Mouse (Mus musculus) Patski (cell line): Measurements from ENCODE around the gene Comt. TPM values are rescaled to one million over a fixed set of nuclear protein-coding genes. Genes with fewer than 3 reads are reported as not detected.

Source experiments
- ATAC-seq: fragments of 100-300 bp; one replicate; pipeline ENCODE4 v1.8.0; 2021
- CTCF ChIA-PET: fragments of 350-600 bp; sonication (Branson Sonifier 250); formaldehyde crosslinking; loops from one replicate; lab custom pipeline; 2022; ENCODE audit warnings: inconsistent platforms; lab: Charles Lee
- POLR2A ChIA-PET: fragments of 350-600 bp; sonication (Branson Sonifier 250); formaldehyde crosslinking; loops from one replicate; lab custom pipeline; 2022; ENCODE audit warnings: antibody characterized with exemption, inconsistent platforms; lab: Charles Lee
- DNase-seq: peaks from one replicate; pipeline ENCODE4 v3.0.0-alpha.2; 2011; ENCODE audit warnings: low read depth, low spot score
- H3K27me3 ChIP-seq: fragments of 371-371 bp; one replicate; pipeline ENCODE4 v1.5.1; 2021
- CTCF ChIP-seq: fragments of 100-300 bp; IDR thresholded peaks from one replicate; pipeline ENCODE4 v1.5.1; 2021
- in situ Hi-C: fragments of 300-500 bp; cut with MboI; formaldehyde crosslinking; loops from 3 replicates; pipeline ENCODE4 v1.11.1; 2018; ENCODE audit warnings: low pct_unique_long_range_greater_than_20kb, mixed read lengths
- polyA plus RNA-seq: library from polyadenylated mRNA; unstranded; gene quantifications from one replicate; pipeline ENCODE4 v1.2.3, GENCODE M21; 2021

Comt gene
- polyA plus RNA-seq, 1 experiment from 2014 or later, result 229 TPM

DNA sequence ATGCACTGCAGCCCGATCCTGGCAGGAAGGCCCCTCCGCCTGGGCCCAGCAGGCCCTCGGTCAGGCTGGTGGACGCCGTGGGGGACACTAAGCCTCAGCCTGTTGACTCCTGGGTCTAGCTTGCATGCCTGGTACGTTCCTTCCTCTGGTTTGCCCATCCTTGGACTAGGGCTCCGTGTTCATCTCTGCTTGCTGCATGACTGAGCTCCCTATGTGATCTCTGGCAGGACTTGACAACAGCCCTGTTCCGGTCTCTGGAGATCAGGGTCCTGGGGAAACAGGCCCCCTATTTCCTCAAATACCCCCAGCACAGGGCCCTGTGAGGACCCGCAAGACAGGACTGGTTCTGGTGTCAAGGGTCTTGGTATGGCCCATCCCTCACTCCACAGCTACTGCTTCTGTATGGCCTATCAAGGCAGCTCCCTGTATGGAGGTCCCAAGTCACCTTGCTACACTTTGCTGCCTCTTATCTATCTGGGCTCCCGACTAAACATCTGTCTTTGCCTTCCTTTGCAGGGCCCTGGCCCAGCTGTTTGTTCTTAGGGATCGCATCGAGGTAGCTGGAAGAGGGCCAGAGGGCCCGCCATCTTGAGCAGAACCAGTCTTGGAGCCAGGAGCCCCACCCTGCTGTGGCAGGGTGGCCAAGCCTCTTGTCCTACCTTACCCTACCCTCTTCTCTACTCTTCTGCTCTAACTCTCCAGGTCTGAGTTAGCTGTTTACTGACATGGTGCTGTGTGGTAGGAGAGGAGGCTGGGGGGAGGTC, 21.4 kb downstream of the Comt start:
- CTCF ChIA-PET, result interaction anchor here (1.2 to 3.3 kb wide), 5 partner anchors 45 to 59 kb away, joined by 3 to 19 read pairs (median 5); partner anchors contain the start of genes Arvcf and Tango2
- in situ Hi-C loops, result no loop called here
- DNase-seq, result no peak
- no peaks in the 10 kb centered on the region for H3K27me3 ChIP-seq
- TF ChIP-seq CTCF, result no peak
- POLR2A ChIA-PET, result interaction anchor here (0.8 to 1.3 kb wide), 4 partner anchors 14 to 62 kb away, joined by 3 to 4 read pairs (median 4); partner anchors contain the start of gene Txnrd2
- no peak for ATAC-seq

DNA sequence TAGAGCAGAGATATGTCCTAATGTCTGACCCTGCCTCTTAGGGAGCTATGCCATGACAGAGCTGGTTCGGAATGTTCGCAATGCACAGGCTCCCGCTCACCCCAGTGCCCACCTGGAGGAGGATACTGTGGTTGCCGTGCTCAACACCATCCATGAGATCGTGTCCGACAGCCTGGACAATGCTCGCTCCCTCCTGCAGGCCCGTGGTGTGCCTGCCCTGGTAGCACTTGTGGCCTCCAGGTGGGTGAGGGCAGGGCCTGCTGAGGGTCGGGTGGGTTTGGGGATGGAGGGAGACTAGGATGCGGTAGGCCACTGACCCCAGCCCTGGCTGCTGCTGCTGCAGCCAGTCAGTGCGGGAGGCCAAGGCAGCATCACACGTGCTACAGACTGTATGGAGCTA, 23.4 kb downstream of the Comt start:
- POLR2A ChIA-PET, result no interaction called here
- H3K27me3 ChIP-seq, result no peaks in the 10 kb centered on the region
- TF ChIP-seq CTCF, result no peak
- no peak for DNase-seq
- no peak for ATAC-seq
- CTCF ChIA-PET, result no interaction called here
- in situ Hi-C loops, result no loop called here

DNA sequence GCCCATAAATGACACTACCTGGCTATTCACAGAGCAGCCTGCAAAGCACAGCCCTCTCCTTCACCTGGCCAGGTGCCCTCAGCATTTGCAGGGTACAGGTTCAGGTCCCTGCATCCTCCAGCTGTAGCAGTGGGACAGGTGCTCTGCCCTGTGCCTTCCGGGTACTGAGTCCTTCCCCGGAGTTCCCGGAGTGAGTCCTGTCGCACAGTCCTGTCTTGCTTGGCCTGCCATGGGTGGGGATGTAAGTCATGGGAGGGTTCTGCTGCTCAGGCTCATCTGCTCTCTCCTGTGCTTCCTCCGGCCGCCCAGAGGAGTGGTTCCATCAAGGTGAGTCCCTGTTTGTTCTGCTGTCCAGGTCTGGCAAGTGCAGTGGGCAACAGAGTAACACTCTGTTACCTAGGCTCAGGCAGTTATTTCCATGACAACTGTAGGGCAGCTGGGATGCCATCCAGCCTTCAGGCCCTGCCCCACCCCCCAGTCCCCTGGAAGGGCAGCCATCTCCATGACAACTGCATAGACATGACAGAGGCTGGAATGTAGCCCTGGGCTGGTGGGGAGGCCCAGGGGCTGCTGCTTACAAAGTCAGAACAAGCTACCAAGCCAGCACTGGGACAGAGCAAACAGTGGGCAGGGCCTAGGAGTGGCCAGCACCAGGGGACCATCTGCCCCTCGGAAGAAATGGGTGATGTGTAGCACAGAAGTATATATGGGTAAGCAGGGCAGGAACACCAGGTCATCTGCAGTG, 26.0 kb downstream of the Comt start:
- CTCF ChIA-PET, result interaction anchor here (1.5 kb wide), 1 partner anchor 11 kb away, joined by 3 read pairs; no protein-coding TSS in a partner anchor
- H3K27me3 ChIP-seq, result no peaks in the 10 kb centered on the region
- in situ Hi-C loops, result no loop called here

DNA sequence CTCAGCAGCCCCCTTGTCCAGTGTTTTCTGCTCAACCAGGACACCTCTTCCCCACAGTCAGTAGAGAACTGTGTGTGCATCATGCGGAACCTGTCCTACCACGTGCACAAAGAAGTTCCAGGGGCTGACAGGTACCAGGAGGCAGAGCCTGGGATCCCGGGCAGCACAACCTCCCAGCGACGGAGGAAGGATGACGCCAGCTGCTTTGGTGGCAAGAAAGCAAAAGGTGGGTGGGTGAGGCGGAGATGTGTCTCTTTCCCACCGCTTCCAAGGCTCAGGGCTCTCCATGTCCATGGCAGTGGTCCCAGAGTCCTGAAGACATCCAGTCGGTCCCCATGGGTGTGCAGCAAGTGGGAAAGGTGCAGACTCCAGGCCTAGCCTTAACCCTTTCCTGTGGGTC, 26.6 kb downstream of the Comt start:
- CTCF ChIA-PET, result interaction anchor here (1.5 kb wide), 1 partner anchor 11 kb away, joined by 3 read pairs; no protein-coding TSS in a partner anchor
- no peak for TF ChIP-seq CTCF
- DNase-seq (no peak), ATAC-seq (no peak)
- in situ Hi-C loops, result no loop called here
- H3K27me3 ChIP-seq, result no peaks in the 10 kb centered on the region
- POLR2A ChIA-PET, result no interaction called here

More for the DNA sequence above, 26.0 kb downstream of the Comt start:
- ATAC-seq (peak; percentile 36), DNase-seq (no peak)
- POLR2A ChIA-PET, result interaction anchor here (0.6 kb wide), 1 partner anchor 12 kb away, joined by 5 read pairs; no protein-coding TSS in a partner anchor
- no peak for TF ChIP-seq CTCF

DNA sequence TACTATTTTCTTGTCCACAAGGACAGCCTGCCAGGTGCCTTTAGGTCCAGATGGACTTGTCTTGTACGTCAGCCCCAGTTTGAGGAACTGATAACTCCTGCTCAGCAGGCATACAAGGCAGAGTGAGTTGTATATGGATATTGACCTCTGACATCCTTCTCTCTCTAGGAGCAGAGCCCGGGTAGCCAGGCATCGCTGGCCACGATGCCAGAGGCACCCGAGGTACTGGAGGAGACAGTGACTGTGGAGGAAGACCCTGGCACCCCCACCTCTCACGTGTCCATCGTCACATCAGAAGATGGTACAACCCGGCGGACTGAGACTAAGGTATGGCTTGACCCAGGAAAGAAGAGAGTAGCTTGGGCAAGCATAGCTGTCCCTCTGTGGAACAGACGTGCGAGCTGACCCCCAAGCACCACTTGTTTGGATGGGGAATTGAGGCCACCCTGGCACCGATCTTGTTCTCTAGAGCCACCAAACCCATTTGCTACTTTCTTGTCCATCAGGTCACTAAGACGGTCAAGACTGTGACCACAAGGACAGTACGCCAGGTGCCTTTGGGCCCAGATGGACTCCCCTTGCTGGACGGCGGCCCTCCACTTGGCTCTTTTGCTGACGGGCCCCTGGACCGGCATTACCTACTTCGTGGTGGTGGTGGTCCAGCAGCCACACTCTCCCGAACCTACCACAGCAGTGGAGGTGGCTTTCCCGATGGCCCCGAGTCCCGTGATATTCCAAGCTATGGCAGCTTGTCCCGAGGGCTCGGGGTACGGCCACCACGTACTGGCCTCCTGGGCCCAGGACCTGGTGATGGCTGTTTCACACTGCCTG, 29.6 kb downstream of the Comt start:
- ATAC-seq, result no peak
- no peak for DNase-seq
- TF ChIP-seq CTCF, result no peak
- ChIA-PET POLR2A (no interaction called here), CTCF (no interaction called here)
- in situ Hi-C loops, result no loop called here
- no peaks in the 10 kb centered on the region for H3K27me3 ChIP-seq

DNA sequence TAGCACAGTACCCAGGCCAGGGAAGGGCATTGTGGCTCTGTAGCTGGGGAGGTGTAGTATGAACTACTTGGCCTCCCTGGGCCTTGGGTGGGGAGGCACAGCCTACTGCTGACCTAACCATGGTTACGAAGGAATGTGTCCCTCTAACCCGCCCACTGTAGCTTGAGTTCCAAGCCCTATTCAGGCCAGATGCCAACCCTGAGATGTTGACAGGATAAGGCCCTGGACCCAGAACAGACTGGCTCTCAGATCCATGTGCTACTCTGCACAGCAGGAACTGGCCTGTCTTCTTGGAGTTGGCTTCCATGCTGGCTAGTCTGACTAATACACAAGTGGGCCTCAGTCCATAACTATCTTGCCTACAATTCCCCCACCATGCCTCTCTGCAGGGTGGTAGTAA, 30.5 kb downstream of the Comt start:
- POLR2A ChIA-PET, result no interaction called here
- in situ Hi-C loops, result no loop called here
- CTCF ChIA-PET, result no interaction called here
- no peak for ATAC-seq
- H3K27me3 ChIP-seq, result no peaks in the 10 kb centered on the region
- no peak for TF ChIP-seq CTCF
- no peak for DNase-seq

DNA sequence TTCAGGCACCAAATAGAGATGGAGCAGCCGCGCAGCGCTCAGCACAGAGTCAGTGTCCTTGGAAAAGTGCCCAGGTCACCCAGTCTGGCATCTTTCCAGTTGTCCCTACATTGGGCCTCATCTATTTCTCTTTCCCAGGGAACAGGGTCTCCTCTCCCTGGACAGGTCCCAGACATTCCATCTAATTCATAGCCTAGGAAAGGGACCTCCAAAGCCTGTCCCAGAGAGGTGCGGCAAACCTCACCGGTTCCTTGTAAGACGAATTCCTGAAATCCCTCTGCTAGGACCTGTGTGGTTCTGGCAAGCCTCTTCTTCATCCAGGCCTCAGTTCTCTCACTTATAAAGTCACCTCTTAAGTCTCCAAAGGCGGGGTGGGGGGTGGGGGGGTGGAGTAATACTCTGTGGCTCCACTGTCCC, 31.0 kb downstream of the Comt start:
- ChIA-PET POLR2A (no interaction called here), CTCF (interaction anchor here (1.3 kb wide), 1 partner anchor 44 kb away, joined by 3 read pairs; no protein-coding TSS in a partner anchor)
- in situ Hi-C loops, result no loop called here
- no peaks in the 10 kb centered on the region for H3K27me3 ChIP-seq
- no peak for ATAC-seq
- no peak for DNase-seq
- TF ChIP-seq CTCF, result no peak

DNA sequence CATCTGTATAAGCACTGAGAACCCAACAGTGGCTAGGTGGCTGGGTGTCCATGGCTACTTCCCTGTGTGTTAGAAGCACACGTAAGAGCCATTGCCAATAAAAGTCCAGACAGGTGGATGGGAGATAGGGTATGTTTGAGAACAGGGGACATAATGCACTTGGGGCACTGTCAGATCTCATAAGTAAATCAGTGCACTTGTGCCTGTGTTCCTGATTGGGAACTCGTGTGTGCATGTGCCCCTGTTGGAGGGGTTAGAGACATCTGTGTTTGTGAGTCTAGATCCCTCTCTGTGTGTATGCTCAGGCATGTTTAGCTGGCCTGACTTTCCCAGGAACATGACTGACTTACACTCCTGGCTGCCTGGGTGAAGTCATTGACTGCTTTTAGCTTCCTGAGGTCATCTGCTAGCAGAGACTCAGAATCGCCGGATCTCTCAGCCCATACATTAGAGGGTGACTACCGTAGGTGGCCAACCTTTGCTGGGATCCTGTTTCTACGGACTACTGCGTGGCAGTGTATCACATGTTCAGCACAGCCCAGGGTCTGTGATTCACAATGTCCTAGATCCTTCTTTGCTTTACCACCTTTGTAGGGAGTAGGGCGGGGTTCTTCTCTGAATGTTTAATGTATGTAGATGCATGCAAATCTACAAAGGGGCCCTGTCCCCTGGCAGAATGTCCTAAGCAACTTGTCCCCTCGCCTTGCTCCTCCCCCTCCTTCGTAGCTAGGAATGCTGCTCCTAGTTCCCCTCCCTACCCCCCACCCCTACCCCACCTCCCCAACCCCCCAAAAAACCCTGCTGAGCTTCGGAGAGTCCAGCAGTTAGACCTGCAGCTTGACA, 31.7 kb downstream of the Comt start:
- no peak for DNase-seq
- ChIA-PET POLR2A (interaction anchor here (1.0 kb wide), 1 partner anchor 24 kb away, joined by 3 read pairs; no protein-coding TSS in a partner anchor), CTCF (interaction anchor here (1.3 kb wide), 1 partner anchor 43 kb away, joined by 3 read pairs; no protein-coding TSS in a partner anchor)
- ATAC-seq, result no peak
- no peaks in the 10 kb centered on the region for H3K27me3 ChIP-seq
- in situ Hi-C loops, result no loop called here
- no peak for TF ChIP-seq CTCF

DNA sequence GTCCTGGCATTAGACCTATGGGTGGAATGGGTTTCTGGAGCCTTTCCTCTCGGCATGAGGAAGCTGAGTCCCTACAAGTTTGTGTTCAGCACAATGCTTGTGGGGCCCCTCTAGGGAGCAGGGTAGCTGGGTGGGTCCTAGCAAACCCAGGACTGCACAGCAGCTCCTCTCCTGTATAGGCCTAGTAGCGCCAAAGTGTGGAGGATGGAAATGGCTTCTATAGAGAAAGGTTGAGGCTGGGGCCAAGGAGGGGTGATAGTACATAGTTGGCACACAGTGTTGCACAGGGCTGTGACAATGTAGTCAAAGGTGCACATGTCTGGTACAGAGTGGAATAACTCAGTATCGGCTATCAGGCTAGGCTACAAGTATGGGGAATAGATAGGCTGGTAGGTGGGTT, 32.6 kb downstream of the Comt start:
- ATAC-seq (no peak), DNase-seq (no peak)
- no peak for TF ChIP-seq CTCF
- CTCF ChIA-PET, result interaction anchor here (1.7 kb wide), 1 partner anchor 32 kb away, joined by 5 read pairs; no protein-coding TSS in a partner anchor
- POLR2A ChIA-PET, result interaction anchor here (1.0 kb wide), 1 partner anchor 25 kb away, joined by 3 read pairs; no protein-coding TSS in a partner anchor
- in situ Hi-C loops, result no loop called here
- no peaks in the 10 kb centered on the region for H3K27me3 ChIP-seq
